Mouse (Mus musculus): Measurements from ENCODE around the gene Nacc1.

DNA sequence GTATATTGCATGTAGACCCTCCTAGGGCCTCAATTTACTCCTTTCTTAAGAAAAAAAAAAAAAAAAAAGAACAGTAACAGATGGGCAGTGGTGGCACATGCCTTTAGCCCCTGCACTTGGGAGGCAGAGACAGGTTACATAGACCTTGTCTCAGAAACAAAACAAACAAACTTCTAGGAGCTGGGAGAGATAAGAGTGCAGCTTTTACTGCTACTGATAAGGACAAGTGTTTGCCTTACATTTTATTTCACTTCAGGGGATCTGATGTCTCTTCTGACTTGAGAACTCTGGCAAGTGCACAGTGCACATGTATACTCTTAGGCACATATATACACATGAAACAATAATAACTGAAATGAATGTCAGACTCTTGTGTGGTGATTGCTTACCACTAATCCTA is 30.5 kb downstream of the Nacc1 start:
- no peak for TF ChIP-seq CTCF (IDR thresholded peaks at IDR 0.05; ENCODE audit: control insufficient read depth, insufficient read depth, insufficient read length)
- TF ChIP-seq MAX (IDR thresholded peaks at IDR 0.05) = no peak
- no peak for TF ChIP-seq USF1 (IDR thresholded peaks at IDR 0.05; ENCODE audit: low read depth)
- no peak for TF ChIP-seq FOSL1 (IDR thresholded peaks at IDR 0.05; ENCODE audit: insufficient read depth, low read length, poor library complexity, severe bottlenecking)
- TF ChIP-seq MYOG (IDR thresholded peaks at IDR 0.05; ENCODE audit: control insufficient read depth, extremely low read depth, insufficient read length) = no peak
- TF ChIP-seq CEBPB (IDR thresholded peaks at IDR 0.05; ENCODE audit: low read depth) = no peak
